Mouse (Mus musculus): ENCODE results near the gene Cc2d1a. TPM values are rescaled to one million over a fixed set of nuclear protein-coding genes. Genes with fewer than 3 reads are reported as not detected.
A peak's percentile ranks its signal among the peaks of the same experiment; 100 is the strongest.

Cc2d1a gene
- polyA plus RNA-seq, 1 experiment: 38.0 TPM

GRCm38 (mm10) chr8:84188671-84189070 is 40.9 kb upstream of the Cc2d1a start:
- H3K4me1 ChIP-seq (ENCODE audit: control insufficient read depth, insufficient read depth, low read length): no peaks in the 10 kb centered on the region; the same call in 1 of the 2 replicates
- TF ChIP-seq POLR2A (IDR thresholded peaks at IDR 0.05; ENCODE audit: extremely low read depth, insufficient read depth, low read length) (no peak), CTCF (IDR thresholded peaks at IDR 0.05; ENCODE audit: extremely low read depth, insufficient read depth, low read length) (no peak)
- H3K4me3 ChIP-seq (ENCODE audit: insufficient read depth, low read length): no peak overlapping the region
- H3K27ac ChIP-seq (ENCODE audit: insufficient read depth, low read length): no peak overlapping the region

- TF ChIP-seq CTCF (IDR thresholded peaks at IDR 0.05; ENCODE audit: extremely low read depth, insufficient read depth, low read length): peak; percentile 66
- TF ChIP-seq POLR2A (IDR thresholded peaks at IDR 0.05; ENCODE audit: extremely low read depth, insufficient read depth, low read length): no peak
- Histone ChIP-seq H3K4me1 (ENCODE audit: control insufficient read depth, insufficient read depth, low read length) (no peaks in the 10 kb centered on the region; the same call in 1 of the 2 replicates), H3K4me3 (ENCODE audit: insufficient read depth, low read length) (peak overlapping the region; percentile 8; the same call in 1 of the 2 replicates), H3K27ac (ENCODE audit: insufficient read depth, low read length) (no peak overlapping the region)
Measured at GRCm38 (mm10) chr8:84187065-84187755, 39.5 kb upstream of the Cc2d1a start.

GRCm38 (mm10) chr8:84186547-84186946 is 38.8 kb upstream of the Cc2d1a start:
- peak overlapping the region; percentile 8; the same call in 1 of the 2 replicates for H3K4me3 ChIP-seq (ENCODE audit: insufficient read depth, low read length)
- H3K4me1 ChIP-seq (ENCODE audit: control insufficient read depth, insufficient read depth, low read length): no peaks in the 10 kb centered on the region; the same call in 1 of the 2 replicates
- H3K27ac ChIP-seq (ENCODE audit: insufficient read depth, low read length): no peak overlapping the region
- TF ChIP-seq POLR2A (IDR thresholded peaks at IDR 0.05; ENCODE audit: extremely low read depth, insufficient read depth, low read length): no peak
- peak; percentile 94 for TF ChIP-seq CTCF (IDR thresholded peaks at IDR 0.05; ENCODE audit: extremely low read depth, insufficient read depth, low read length)

GRCm38 (mm10) chr8:84185117-84185516 is 37.4 kb upstream of the Cc2d1a start, which contains the start of gene Nanos3:
Gene Nanos3, minus strand, starts transcription at chr8:84185217.
- H3K4me1 ChIP-seq (ENCODE audit: control insufficient read depth, insufficient read depth, low read length): peaks cover 2% of the 10 kb centered on the region
- no peak within 1 kb of the TSS for H3K27ac ChIP-seq (ENCODE audit: insufficient read depth, low read length)
- no peak for TF ChIP-seq POLR2A (IDR thresholded peaks at IDR 0.05; ENCODE audit: extremely low read depth, insufficient read depth, low read length)
- no peak for TF ChIP-seq CTCF (IDR thresholded peaks at IDR 0.05; ENCODE audit: extremely low read depth, insufficient read depth, low read length)
- H3K4me3 ChIP-seq (ENCODE audit: insufficient read depth, low read length): peak within 1 kb of the TSS; percentile 60

- no peak for TF ChIP-seq CTCF (IDR thresholded peaks at IDR 0.05; ENCODE audit: extremely low read depth, insufficient read depth, low read length)
- H3K27ac ChIP-seq (ENCODE audit: insufficient read depth, low read length): no peak overlapping the region
- H3K4me1 ChIP-seq (ENCODE audit: control insufficient read depth, insufficient read depth, low read length): peaks cover 2% of the 10 kb centered on the region
- peak overlapping the region; percentile 60 for H3K4me3 ChIP-seq (ENCODE audit: insufficient read depth, low read length)
Measured at GRCm38 (mm10) chr8:84184085-84185043, 36.6 kb upstream of the Cc2d1a start.

GRCm38 (mm10) chr8:84183261-84184084 is 35.7 kb upstream of the Cc2d1a start:
- Histone ChIP-seq H3K4me3 (ENCODE audit: insufficient read depth, low read length) (peak overlapping the region; percentile 60), H3K27ac (ENCODE audit: insufficient read depth, low read length) (no peak overlapping the region), H3K4me1 (ENCODE audit: control insufficient read depth, insufficient read depth, low read length) (peaks cover 2% of the 10 kb centered on the region)
- TF ChIP-seq CTCF (IDR thresholded peaks at IDR 0.05; ENCODE audit: extremely low read depth, insufficient read depth, low read length): no peak
- no peak for TF ChIP-seq POLR2A (IDR thresholded peaks at IDR 0.05; ENCODE audit: extremely low read depth, insufficient read depth, low read length)

- Histone ChIP-seq H3K27ac (ENCODE audit: insufficient read depth, low read length) (no peak overlapping the region), H3K4me1 (ENCODE audit: control insufficient read depth, insufficient read depth, low read length) (peaks cover 2% of the 10 kb centered on the region), H3K4me3 (ENCODE audit: insufficient read depth, low read length) (peak overlapping the region; percentile 60)
- no peak for TF ChIP-seq POLR2A (IDR thresholded peaks at IDR 0.05; ENCODE audit: extremely low read depth, insufficient read depth, low read length)
- no peak for TF ChIP-seq CTCF (IDR thresholded peaks at IDR 0.05; ENCODE audit: extremely low read depth, insufficient read depth, low read length)
Measured at GRCm38 (mm10) chr8:84182833-84183232, 35.1 kb upstream of the Cc2d1a start.

GRCm38 (mm10) chr8:84180530-84181190 is 32.9 kb upstream of the Cc2d1a start:
- H3K27ac ChIP-seq (ENCODE audit: insufficient read depth, low read length): no peak overlapping the region
- TF ChIP-seq CTCF (IDR thresholded peaks at IDR 0.05; ENCODE audit: extremely low read depth, insufficient read depth, low read length): no peak
- TF ChIP-seq POLR2A (IDR thresholded peaks at IDR 0.05; ENCODE audit: extremely low read depth, insufficient read depth, low read length): no peak
- H3K4me1 ChIP-seq (ENCODE audit: control insufficient read depth, insufficient read depth, low read length): peaks cover 2% of the 10 kb centered on the region
- no peak overlapping the region for H3K4me3 ChIP-seq (ENCODE audit: insufficient read depth, low read length)

Measured in cortical plate, adult 2 months (tissue).